Mouse (Mus musculus): Measurements from ENCODE around the gene Man1b1. TPM values are rescaled to one million over a fixed set of nuclear protein-coding genes. Genes with fewer than 3 reads are reported as not detected.

Gene Man1b1
- polyA plus RNA-seq, 1 experiment = 37.0 TPM

GRCm38 (mm10) chr2:25396597-25396983 is 64.5 kb downstream of the Man1b1 start:
- DNase-seq (ENCODE audit: low read depth) = no peak

GRCm38 (mm10) chr2:25397010-25397409 is 64.9 kb downstream of the Man1b1 start:
- DNase-seq (ENCODE audit: low read depth) = no peak
- TF ChIP-seq CTCF (IDR thresholded peaks at IDR 0.05; ENCODE audit: borderline replicate concordance, extremely low read depth, insufficient read depth, insufficient read length) (no peak), POLR2A (IDR thresholded peaks at IDR 0.05; ENCODE audit: borderline replicate concordance, extremely low read depth, insufficient read depth, insufficient read length, poor library complexity, severe bottlenecking) (no peak)

More at GRCm38 (mm10) chr2:25396597-25396983, 64.5 kb downstream of the Man1b1 start:
- TF ChIP-seq CTCF (IDR thresholded peaks at IDR 0.05; ENCODE audit: borderline replicate concordance, extremely low read depth, insufficient read depth, insufficient read length) (no peak), POLR2A (IDR thresholded peaks at IDR 0.05; ENCODE audit: borderline replicate concordance, extremely low read depth, insufficient read depth, insufficient read length, poor library complexity, severe bottlenecking) (no peak)

- no peak for DNase-seq (ENCODE audit: low read depth)
- TF ChIP-seq POLR2A (IDR thresholded peaks at IDR 0.05; ENCODE audit: borderline replicate concordance, extremely low read depth, insufficient read depth, insufficient read length, poor library complexity, severe bottlenecking) = no peak
- no peak for TF ChIP-seq CTCF (IDR thresholded peaks at IDR 0.05; ENCODE audit: borderline replicate concordance, extremely low read depth, insufficient read depth, insufficient read length)
Measured at GRCm38 (mm10) chr2:25398065-25398464, 65.9 kb downstream of the Man1b1 start.

GRCm38 (mm10) chr2:25399051-25399450 is 66.9 kb downstream of the Man1b1 start, which contains the start of gene Npdc1:
Gene Npdc1 (plus strand): TSS chr2:25399351.
- no peak for DNase-seq (ENCODE audit: low read depth)
- no peak for TF ChIP-seq CTCF (IDR thresholded peaks at IDR 0.05; ENCODE audit: borderline replicate concordance, extremely low read depth, insufficient read depth, insufficient read length)
- TF ChIP-seq POLR2A (IDR thresholded peaks at IDR 0.05; ENCODE audit: borderline replicate concordance, extremely low read depth, insufficient read depth, insufficient read length, poor library complexity, severe bottlenecking) = no peak

- no peak for DNase-seq (ENCODE audit: low read depth)
- TF ChIP-seq CTCF (IDR thresholded peaks at IDR 0.05; ENCODE audit: borderline replicate concordance, extremely low read depth, insufficient read depth, insufficient read length) = no peak
- TF ChIP-seq POLR2A (IDR thresholded peaks at IDR 0.05; ENCODE audit: borderline replicate concordance, extremely low read depth, insufficient read depth, insufficient read length, poor library complexity, severe bottlenecking) = no peak
Measured at GRCm38 (mm10) chr2:25400291-25400690, 68.2 kb downstream of the Man1b1 start.

- DNase-seq (ENCODE audit: low read depth) = peak; percentile 76
- TF ChIP-seq POLR2A (IDR thresholded peaks at IDR 0.05; ENCODE audit: borderline replicate concordance, extremely low read depth, insufficient read depth, insufficient read length, poor library complexity, severe bottlenecking) (no peak), CTCF (IDR thresholded peaks at IDR 0.05; ENCODE audit: borderline replicate concordance, extremely low read depth, insufficient read depth, insufficient read length) (peak; percentile 69)
Measured at GRCm38 (mm10) chr2:25400764-25401163, 68.6 kb downstream of the Man1b1 start.

Other genes with a start within 250 kb of the Man1b1 start
- gene Noxa1, start 237.2 kb upstream of the Man1b1 start, polyA plus RNA-seq (2012; rRNA removed) = 0.04 TPM in 2 replicates
- gene Nrarp, start 151.6 kb upstream of the Man1b1 start, polyA plus RNA-seq (2012; rRNA removed) = 50.0 and 58.5 TPM in 2 replicates
- 1.9 and 2.0 TPM in 2 replicates for gene Tor4a, start 135.5 kb upstream of the Man1b1 start, polyA plus RNA-seq (2012; rRNA removed)
- 78.9 and 91.3 TPM in 2 replicates for gene Nelfb, start 120.8 kb upstream of the Man1b1 start, polyA plus RNA-seq (2012; rRNA removed)
- gene Stpg3, start 117.7 kb upstream of the Man1b1 start, polyA plus RNA-seq (2012; rRNA removed) = not detected in 2 replicates
- 0.10 and 0.14 TPM in 2 replicates for gene Fam166a, start 113.6 kb upstream of the Man1b1 start, polyA plus RNA-seq (2012; rRNA removed)
- gene Tubb4b, start 107.6 kb upstream of the Man1b1 start, polyA plus RNA-seq (2012; rRNA removed) = 449 and 524 TPM in 2 replicates
- gene Slc34a3, start 98.0 kb upstream of the Man1b1 start, polyA plus RNA-seq (2012; rRNA removed) = not detected in 2 replicates
- gene Rnf224, start 95.6 kb upstream of the Man1b1 start, polyA plus RNA-seq (2012; rRNA removed) = not detected in 2 replicates
- gene Rnf208, start 90.1 kb upstream of the Man1b1 start, polyA plus RNA-seq (2012; rRNA removed) = 127 and 148 TPM in 2 replicates
- gene Cysrt1, start 89.9 kb upstream of the Man1b1 start, polyA plus RNA-seq (2012; rRNA removed) = 0.10 and 0.67 TPM in 2 replicates
- gene AL732309.1, start 85.5 kb upstream of the Man1b1 start, polyA plus RNA-seq (2012; rRNA removed) = 19.1 and 22.6 TPM in 2 replicates
- 26.4 and 32.2 TPM in 2 replicates for gene Tmem203, start 76.9 kb upstream of the Man1b1 start, polyA plus RNA-seq (2012; rRNA removed)
- gene Tprn, start 69.7 kb upstream of the Man1b1 start, polyA plus RNA-seq (2012; rRNA removed) = 7.7 and 13.0 TPM in 2 replicates
- 105 and 160 TPM in 2 replicates for gene Ssna1, start 59.9 kb upstream of the Man1b1 start, polyA plus RNA-seq (2012; rRNA removed)
- 131 and 149 TPM in 2 replicates for gene Anapc2, start 59.9 kb upstream of the Man1b1 start, polyA plus RNA-seq (2012; rRNA removed)
- gene Tmem210, start 44.2 kb upstream of the Man1b1 start, polyA plus RNA-seq (2012; rRNA removed) = not detected in 2 replicates
- 0.07 TPM in 1 of 2 replicates, not detected in the other for gene Lrrc26, start 42.4 kb upstream of the Man1b1 start, polyA plus RNA-seq (2012; rRNA removed)
- 24.4 and 47.2 TPM in 2 replicates for gene Grin1, start 13.2 kb upstream of the Man1b1 start, polyA plus RNA-seq (2012; rRNA removed)
- gene Dpp7, start 24.0 kb downstream of the Man1b1 start, polyA plus RNA-seq (2012; rRNA removed) = 35.3 and 57.1 TPM in 2 replicates
- 2.4 TPM in 2 replicates for gene Uap1l1, start 33.3 kb downstream of the Man1b1 start, polyA plus RNA-seq (2012; rRNA removed)
- gene Sapcd2, start 40.0 kb downstream of the Man1b1 start, polyA plus RNA-seq (2012; rRNA removed) = 20.1 and 48.8 TPM in 2 replicates
- gene Entpd2, start 63.5 kb downstream of the Man1b1 start, polyA plus RNA-seq (2012; rRNA removed) = 2.2 and 2.3 TPM in 2 replicates
- 621 and 644 TPM in 2 replicates for gene Npdc1, start 67.0 kb downstream of the Man1b1 start, polyA plus RNA-seq (2012; rRNA removed)
- 0.42 and 0.57 TPM in 2 replicates for gene Fut7, start 90.9 kb downstream of the Man1b1 start, polyA plus RNA-seq (2012; rRNA removed)
- gene Abca2, start 96.4 kb downstream of the Man1b1 start, polyA plus RNA-seq (2012; rRNA removed) = 29.8 and 60.6 TPM in 2 replicates
- 1.1 and 1.9 TPM in 2 replicates for gene Clic3, start 124.5 kb downstream of the Man1b1 start, polyA plus RNA-seq (2012; rRNA removed)
- gene Paxx, start 128.8 kb downstream of the Man1b1 start, polyA plus RNA-seq (2012; rRNA removed) = 109 and 142 TPM in 2 replicates
- gene Ptgds, start 137.7 kb downstream of the Man1b1 start, polyA plus RNA-seq (2012; rRNA removed) = 60.4 and 73.5 TPM in 2 replicates
- gene Lcn12, start 161.6 kb downstream of the Man1b1 start, polyA plus RNA-seq (2012; rRNA removed) = not detected in 2 replicates
- gene Fbxw5, start 168.4 kb downstream of the Man1b1 start, polyA plus RNA-seq (2012; rRNA removed) = 27.8 and 61.1 TPM in 2 replicates
- gene C8g, start 169.4 kb downstream of the Man1b1 start, polyA plus RNA-seq (2012; rRNA removed) = 1.9 and 3.6 TPM in 2 replicates
- 12.6 and 13.8 TPM in 2 replicates for gene Traf2, start 214.6 kb downstream of the Man1b1 start, polyA plus RNA-seq (2012; rRNA removed)
- gene Edf1, start 225.5 kb downstream of the Man1b1 start, polyA plus RNA-seq (2012; rRNA removed) = 166 and 189 TPM in 2 replicates
- 5.0 and 8.2 TPM in 2 replicates for gene Mamdc4, start 242.5 kb downstream of the Man1b1 start, polyA plus RNA-seq (2012; rRNA removed)
- 138 and 169 TPM in 2 replicates for gene Phpt1, start 242.9 kb downstream of the Man1b1 start, polyA plus RNA-seq (2012; rRNA removed)
- 24.5 and 30.3 TPM in 2 replicates for gene Ajm1, start 249.4 kb downstream of the Man1b1 start, polyA plus RNA-seq (2012; rRNA removed)

Data from brain, embryonic 14.5 days (tissue).